Mouse (Mus musculus): ENCODE data around the gene Ripk1. TPM values are rescaled to one million over a fixed set of nuclear protein-coding genes. Genes with fewer than 3 reads are reported as not detected.
A peak's percentile ranks its signal among the peaks of the same experiment; 100 is the strongest.

Gene Ripk1
- total RNA-seq (2021), result 1 to 10 TPM; 8.2 to 9.6 TPM

DNA sequence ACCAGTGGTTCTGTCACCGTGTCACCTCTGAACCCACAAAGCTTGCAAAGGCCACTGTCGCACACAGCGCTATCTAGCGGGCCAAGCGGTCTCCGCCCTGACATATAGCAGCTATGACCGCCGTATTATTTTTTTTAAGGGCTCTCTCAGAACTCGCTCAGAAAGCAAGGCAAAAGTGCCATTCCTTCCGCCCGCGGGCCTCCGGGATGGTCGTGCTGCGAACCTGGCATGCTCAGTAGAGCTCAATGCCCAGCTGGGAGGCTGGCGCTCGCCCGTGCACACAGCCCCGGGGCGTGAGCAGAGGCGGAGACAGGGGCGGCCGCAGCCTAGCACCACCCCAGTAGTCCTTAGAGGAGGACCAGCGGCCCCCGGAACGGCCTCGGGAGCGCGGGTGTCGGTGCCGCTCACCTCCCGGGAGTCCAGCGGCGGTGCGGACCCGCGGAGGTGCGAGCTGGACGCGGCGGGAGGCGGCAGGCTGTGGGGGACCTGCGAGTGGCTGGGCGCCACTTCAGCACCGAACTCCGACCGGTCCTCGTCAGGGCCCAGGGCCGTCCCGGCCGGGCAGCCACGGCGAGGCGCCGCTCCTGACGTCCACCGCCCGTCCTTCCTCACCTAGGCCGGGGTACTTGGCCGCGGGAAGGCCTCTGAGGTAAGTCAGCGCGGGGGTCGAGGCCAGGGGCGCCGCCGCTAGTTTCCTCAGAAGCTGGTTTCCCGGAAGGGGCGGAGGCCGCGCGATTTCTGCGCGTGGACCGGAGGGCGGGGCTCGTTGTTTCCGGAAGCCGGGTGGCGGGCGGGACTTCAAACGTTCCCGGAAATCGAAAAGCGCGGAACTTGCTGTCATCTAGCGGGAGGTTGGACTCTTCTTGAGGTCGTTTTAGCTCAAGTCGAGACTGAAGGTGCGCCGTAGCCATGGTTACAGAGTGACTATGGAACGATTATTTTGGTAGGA is at the start of gene Ripk1, which contains the start of gene Serpinb6a:
Ripk1 (plus strand) TSS at position 306 of the 949 bp plus-strand sequence.
Serpinb6a (minus strand) TSS at position 737 of the 949 bp plus-strand sequence.
- DNase-seq, result peak; percentile 90 to 92
- intact Hi-C loops (cut with DNase I), result no loop called here

DNA sequence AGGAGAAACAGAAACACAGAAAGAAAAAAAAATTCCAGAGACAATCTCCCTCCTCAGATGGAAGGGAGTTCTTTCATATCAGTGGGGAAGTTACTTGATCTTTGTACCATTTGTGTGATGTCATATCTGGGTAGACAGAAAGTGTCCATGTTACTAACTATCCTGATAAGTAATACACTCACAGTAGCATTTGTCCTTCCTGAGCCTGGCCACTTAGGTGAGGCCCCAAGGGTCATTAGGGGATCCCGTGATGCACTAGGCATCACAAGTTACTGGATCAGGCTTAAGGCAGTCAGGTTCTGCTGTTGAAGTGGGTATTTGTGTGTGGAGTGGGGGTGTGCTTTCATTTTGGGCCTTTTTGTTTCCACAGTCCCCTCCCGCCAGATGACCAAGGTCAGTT is 49.2 kb upstream of the Ripk1 start:
- no peak for DNase-seq
- intact Hi-C loops (cut with DNase I), result no loop called here

GRCm38 (mm10) chr13:33956571-33957421 is 45.4 kb upstream of the Ripk1 start:
- DNase-seq, result peak; percentile 20 to 31
- intact Hi-C loops (cut with DNase I), result loop anchor here (1.0 to 5.0 kb wide), 2 partner anchors 39 to 201 kb away; no protein-coding TSS in a partner anchor

DNA sequence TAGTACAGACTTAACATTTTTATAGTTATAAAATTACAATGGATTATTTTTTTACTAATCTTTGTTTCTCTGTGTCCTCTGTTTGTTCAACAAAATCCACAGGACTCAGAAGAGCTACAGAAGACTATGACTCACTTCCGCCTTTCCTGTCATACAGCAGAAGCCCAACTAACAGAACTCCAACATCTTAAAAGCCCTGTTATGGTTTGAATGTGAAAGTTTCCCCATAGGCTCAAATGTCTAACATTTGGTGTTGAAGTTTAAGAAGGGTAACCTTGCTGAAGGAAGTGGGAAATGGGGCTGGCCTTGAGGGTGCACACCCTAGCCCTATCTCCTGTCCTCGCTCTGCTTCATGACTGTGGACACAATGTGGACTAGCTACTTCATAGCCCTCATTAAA is 42.4 kb upstream of the Ripk1 start:
- no peak for DNase-seq
- intact Hi-C loops (cut with DNase I), result loop anchor here (5.0 kb wide), 1 partner anchor 198 kb away; no protein-coding TSS in a partner anchor

- DNase-seq, result peak; percentile 69 to 82
- intact Hi-C loops (cut with DNase I), result no loop called here
Observed at GRCm38 (mm10) chr13:33964206-33965046, 37.7 kb upstream of the Ripk1 start, which contains the start of gene Nqo2. TSS of gene Nqo2 (plus strand) at chr13:33964687.

- intact Hi-C loops (cut with DNase I), result no loop called here
- no peak for DNase-seq
Observed at GRCm38 (mm10) chr13:33965056-33966024, 36.8 kb upstream of the Ripk1 start.

DNA sequence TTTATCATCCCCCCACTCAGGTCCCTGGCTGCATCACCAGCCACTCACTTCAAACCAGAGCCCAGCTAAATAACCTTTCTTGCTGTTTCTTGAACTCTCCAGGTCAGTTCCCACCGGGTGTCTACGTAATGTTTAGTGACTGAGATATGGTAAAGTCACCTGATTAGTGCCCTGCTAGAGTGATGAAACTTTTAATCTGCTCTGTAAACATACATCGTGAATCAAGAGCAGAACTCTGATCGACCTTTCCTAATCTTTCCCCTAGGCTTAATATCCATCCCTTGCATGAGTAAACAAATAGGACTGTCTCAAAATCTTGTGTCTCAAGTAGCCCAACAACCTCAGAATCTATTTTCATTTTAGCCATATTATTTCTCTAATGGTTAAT is 36.1 kb upstream of the Ripk1 start:
- intact Hi-C loops (cut with DNase I), result no loop called here
- no peak for DNase-seq

- no peak for DNase-seq
- intact Hi-C loops (cut with DNase I), result no loop called here
Observed at GRCm38 (mm10) chr13:33966574-33966973, 35.6 kb upstream of the Ripk1 start.

DNA sequence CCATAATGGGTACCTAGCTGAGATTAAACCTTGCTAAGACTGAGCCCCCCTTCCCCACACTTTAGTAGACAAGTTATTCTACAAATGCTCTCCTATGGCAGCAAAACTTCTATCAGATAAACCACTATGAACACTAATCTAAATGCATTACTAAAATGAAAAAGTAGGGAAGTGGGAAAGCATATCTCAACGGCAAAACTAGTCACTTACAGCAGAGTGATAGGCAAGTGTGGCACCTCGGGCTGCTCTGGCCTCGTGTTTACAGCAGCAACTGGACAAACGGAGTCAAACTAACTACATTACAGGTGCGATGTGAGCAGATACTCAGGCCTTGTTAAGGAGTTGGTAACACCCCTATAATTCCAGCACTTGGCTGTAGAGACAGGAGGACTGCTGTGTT is 12.5 kb upstream of the Ripk1 start:
- intact Hi-C loops (cut with DNase I), result no loop called here
- DNase-seq, result no peak

DNA sequence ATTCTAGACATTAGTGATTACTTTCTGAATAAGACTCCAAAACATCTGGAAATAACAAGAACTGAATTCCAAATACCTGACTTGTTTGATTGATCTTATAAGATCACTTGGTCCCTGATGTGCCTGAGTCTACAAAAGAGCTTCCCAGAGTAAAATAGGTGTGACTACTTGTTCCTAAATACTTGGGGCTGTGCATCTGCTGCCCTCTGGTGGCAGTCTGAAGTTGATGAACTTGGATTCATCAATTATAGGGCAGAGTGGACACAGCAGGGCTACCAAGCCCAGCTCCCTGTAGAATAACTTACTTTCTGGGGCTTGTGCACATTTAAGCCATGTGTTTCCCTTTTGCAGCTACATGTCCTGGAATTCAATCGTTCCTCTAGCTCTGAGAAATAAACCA is 7.0 kb upstream of the Ripk1 start:
- intact Hi-C loops (cut with DNase I), result loop anchor here (1.0 kb wide), 1 partner anchor 38 kb away; no protein-coding TSS in a partner anchor
- DNase-seq, result peak; percentile 77 to 79

DNA sequence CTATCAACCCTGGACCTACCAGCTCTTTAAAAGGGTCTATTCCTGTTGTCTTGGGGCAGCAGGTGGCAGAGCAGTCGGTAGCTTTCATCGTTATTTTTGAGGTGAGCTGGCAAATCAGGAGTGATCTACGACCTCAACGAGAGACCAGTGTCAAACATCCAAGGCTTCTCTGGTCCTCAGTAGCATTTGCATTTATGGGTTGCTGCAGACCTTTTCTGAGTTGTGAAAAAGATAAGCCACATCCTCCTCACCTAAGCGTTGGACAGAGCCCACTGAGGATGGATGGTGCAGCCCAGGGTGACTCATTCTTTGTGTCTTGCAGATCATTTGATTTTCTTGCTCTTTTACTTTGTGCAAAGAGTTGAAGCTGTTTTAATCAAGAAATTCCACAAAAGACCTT is 895 bp downstream of the Ripk1 start:
- no peak for DNase-seq
- intact Hi-C loops (cut with DNase I), result no loop called here

GRCm38 (mm10) chr13:34007234-34007633 is 5.1 kb downstream of the Ripk1 start:
- intact Hi-C loops (cut with DNase I), result no loop called here
- DNase-seq, result no peak

DNA sequence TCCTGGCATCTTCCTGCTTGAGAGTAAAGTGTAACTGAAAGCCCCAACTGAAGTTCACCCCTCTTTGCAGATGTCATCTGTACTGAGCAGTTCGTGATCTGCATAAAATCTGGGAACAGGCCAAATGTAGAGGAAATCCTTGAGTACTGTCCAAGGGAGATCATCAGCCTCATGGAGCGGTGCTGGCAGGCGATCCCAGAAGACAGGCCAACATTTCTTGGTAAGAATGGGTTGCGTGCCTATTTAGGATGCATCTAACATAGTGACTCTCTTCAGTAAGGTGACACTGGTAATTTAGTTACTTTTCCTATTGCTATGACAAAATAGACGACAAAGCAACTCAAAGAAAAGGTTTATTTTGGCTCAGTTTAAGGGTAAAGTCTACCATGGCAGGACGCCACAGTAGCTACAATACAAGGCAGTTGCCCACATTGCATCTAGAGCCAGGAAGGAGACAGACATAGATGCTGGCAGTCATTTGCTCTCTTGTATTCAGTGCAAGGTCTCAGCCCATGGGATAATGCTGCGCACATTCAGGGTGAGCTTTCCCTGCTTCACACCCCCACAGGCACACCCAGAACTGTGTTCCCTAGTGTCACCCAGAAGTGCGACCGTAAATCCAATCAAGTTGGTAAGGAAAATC is 14.9 kb downstream of the Ripk1 start:
- no peak for DNase-seq
- intact Hi-C loops (cut with DNase I), result no loop called here

GRCm38 (mm10) chr13:34018521-34018920 is 16.4 kb downstream of the Ripk1 start:
- no peak for DNase-seq
- intact Hi-C loops (cut with DNase I), result no loop called here

DNA sequence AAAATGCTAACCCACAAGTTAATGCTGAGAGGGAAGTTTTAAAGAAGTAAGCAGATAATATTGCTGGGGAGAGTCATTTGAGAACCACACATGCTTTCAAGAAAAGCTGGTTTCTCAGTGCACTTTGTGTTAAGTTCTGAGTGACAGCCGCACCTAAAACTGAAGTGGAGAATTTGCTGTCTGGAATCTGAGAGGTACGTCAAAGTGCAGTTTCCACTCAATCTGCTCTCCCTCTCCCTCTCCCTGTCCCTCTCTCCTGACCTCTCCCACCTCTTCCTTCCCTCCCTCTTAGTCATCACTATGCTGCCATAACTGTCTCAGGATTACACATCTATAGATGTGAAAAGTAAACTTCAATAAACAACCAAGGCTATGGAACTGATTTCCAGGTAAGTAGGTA is 19.8 kb downstream of the Ripk1 start:
- intact Hi-C loops (cut with DNase I), result no loop called here
- DNase-seq, result no peak

- no peak for DNase-seq
- intact Hi-C loops (cut with DNase I), result no loop called here
Observed at GRCm38 (mm10) chr13:34032041-34032440, 29.9 kb downstream of the Ripk1 start.

GRCm38 (mm10) chr13:34035424-34035823 is 33.3 kb downstream of the Ripk1 start:
- no peak for DNase-seq
- intact Hi-C loops (cut with DNase I), result no loop called here

- DNase-seq, result no peak
- intact Hi-C loops (cut with DNase I), result no loop called here
Observed at GRCm38 (mm10) chr13:34036726-34037125, 34.6 kb downstream of the Ripk1 start.
